Mouse (Mus musculus) pancreas, adult 10 weeks (tissue): Measurements from ENCODE around the gene Npb. TPM values are rescaled to one million over a fixed set of nuclear protein-coding genes. Genes with fewer than 3 reads are reported as not detected.

ENCODE experiments used
- polyA plus RNA-seq: library from polyadenylated mRNA; stranded (reverse); fragments of 350-450 nt; fragmentation: Illumina TruSeq; extraction: RNeasy Lipid Tissue Mini Kit (QIAGEN cat#74804); gene quantifications from one replicate; pipeline ENCODE4 v1.2.3, GENCODE M21; 2015; ENCODE audit warnings: low read depth, low replicate concordance; ENCODE audit not compliant: insufficient read depth

Npb gene
- polyA plus RNA-seq, result not detected

DNA sequence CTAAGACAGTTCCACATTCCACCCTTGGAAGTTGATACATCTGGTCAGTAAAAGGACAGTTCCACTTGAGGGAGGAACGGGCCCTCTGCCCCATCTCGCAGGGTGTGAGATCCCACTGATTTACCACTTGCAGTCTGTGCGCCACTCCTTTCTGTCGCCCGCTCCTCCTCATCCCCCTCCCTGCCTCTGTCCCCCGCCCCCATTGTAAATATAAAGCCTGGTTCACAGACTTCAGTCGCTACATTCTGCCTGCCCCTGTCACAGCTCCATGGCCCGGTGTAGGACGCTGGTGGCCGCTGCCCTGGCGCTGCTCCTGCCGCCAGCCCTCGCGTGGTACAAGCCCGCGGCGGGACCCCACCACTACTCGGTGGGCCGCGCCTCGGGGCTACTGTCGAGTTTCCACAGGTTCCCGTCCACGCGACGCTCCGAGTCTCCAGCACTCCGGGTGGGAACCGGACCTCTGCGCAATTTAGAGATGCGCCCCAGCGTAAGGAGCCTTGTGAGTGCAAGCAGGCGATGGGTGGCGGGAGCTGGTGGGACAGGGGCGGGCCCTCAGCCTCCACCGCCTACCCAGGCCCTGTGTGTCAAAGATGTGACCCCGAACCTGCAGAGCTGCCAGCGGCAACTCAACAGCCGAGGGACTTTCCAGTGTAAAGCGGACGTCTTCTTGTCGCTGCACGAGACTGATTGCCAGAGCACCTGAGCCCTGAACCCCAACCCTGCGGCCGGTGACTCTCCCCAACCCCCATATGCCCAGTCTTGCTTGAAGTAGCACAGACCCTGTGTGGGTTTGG is at the start of gene Npb:
TSS of gene Npb (plus strand) at position 237 of the 794 bp plus-strand sequence.

DNA sequence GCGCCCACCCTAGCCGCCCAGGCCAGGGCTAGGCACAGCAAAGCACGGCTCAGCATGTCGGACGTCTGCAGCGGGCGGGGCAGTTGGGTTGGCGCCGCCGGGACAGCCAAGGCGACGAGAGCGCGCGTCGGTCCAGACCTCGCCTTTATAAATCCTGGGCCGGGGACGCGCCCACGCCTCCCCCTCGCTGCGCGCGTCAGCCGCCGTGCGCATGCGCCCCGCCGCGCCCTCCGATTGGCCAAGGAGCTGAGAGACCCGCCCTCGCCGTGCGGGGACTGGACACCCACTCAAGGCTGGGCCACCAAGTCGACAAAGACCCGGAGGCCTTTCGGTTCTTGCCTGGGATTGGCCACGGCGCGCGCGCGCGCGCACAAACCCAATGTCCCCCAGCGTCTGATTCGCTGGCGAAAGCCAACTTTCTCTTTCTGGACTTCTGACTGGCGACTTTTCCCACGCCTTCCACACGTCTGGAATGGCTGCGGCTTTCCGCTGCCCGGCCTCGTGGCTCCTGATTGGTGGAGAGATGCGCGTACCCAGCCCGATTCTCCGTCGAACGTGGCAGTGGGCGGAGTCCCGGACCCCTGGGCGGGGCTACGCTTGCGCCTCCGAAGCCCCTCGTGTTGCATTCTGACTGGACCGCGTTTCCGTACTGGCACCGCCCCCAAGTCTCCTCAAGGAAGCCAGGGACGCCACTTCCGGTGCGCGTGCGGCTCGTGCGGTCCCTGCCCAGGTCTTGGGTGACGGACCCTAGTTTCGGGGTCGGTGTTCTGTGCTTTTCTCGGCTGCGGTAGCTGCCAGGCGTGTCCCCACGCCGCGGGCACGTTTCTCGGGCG is 35.3 kb upstream of the Npb start, which contains the start of gene P4hb:
TSS of gene P4hb (minus strand) at position 502 of the 833 bp plus-strand sequence.

DNA sequence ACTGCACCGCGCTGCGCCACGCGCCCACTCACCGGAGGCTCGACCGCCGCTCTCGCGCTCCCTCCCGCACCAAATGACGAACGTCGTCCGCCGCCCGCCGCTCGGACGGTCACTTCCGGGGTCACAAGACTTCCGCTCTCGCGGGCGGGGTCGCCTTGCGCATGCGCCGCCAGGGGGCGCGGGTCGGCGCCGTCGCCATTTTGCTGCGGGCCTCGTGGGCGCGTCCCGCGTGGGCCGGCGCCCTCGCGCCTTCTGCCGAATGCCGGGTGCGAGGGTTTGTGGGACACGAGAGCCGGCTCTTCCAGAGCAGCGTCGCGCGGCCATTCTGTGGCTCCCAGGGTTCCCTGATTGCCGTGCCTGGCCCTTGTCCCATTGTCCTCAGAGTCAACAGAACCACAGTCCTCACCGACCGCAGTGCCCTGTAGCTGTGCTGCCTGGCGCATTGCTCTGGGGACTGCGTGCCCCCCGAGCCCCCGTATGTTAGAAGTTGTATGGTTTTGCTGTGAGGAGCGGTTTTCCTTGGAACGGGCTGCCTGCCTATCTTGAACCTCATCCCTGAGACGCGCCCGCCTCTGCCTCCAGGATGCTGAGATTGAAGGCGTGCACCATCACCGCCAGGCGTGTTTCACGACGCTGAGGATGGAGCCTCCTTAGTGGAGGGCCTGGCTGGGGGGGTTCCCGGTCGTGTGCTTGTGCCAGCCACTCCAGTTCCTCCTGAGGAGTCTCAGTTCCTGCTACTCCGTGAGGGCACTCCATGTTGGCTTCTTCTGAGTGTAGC is 26.6 kb upstream of the Npb start, which contains the start of gene Arhgdia:
TSS of gene Arhgdia (minus strand) at position 135 of the 778 bp plus-strand sequence.

DNA sequence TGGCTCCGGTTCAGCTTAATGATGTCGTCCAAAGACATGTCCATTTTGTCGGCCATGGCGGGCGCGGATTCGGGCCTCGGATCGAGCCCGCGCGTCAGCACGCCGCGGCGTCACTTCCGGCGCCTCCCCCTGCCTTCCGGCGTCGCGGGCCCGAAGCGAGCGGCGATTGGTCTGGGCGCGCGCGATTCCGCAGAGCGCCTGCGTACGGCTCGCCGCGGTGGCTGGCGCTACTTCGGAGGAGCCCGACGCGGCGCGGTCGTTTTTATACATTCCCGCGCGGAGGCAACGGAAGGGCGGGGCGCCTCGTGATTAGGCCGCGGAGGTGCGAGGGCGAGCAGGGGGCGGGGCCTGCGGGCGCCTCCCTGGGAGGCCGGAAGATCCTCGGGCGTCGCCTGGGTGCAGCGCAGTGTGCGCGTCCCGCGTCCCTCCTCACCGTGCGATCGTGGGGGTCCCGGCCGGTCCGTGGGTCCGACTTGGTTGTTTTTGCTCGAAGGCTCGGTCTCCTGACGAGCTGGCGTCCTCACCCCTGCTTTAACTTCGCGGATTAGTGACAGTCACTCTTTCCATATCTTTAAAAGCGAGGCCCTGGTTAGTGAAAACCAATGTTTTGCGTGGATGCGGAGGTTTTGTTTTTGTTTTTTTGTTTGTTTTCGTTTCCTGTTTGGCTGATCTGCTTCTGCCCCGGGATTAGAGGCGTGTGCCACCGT is 9.8 kb upstream of the Npb start, which contains the start of the genes Alyref and Anapc11:
TSS of gene Alyref (minus strand) at position 83 of the 707 bp plus-strand sequence.
TSS of gene Anapc11 (plus strand) at position 139 of the 707 bp plus-strand sequence.

DNA sequence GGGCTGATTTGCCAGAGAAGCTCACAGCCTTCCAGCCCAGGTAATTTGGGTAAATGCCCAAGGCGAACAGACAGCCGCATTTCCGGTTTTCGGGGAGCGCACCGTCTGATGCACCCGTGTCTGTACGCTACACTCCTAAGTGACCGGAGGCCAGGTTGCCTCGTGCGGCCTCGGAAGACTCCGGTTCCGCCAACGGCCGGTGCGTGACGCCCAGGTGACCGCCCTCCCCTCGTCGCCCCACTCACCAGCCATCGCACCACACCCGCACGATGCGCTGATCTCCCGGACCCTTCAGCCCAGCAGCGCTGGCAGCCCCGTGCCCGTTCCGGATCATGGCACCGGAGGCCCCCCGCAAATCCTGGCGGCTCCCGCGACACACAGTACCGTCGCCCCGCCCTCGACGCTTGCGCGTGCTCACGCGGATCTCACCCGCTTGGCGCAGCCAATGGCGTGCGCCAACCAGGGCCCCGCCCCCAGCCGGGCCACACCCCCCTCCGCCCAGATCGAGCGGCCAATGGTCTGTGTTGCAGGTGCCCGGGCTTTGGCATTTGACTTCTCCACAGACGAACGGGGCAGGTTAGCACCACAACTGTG is 9.3 kb downstream of the Npb start, which contains the start of gene Pcyt2:
TSS of gene Pcyt2 (minus strand) at position 418 of the 594 bp plus-strand sequence.

DNA sequence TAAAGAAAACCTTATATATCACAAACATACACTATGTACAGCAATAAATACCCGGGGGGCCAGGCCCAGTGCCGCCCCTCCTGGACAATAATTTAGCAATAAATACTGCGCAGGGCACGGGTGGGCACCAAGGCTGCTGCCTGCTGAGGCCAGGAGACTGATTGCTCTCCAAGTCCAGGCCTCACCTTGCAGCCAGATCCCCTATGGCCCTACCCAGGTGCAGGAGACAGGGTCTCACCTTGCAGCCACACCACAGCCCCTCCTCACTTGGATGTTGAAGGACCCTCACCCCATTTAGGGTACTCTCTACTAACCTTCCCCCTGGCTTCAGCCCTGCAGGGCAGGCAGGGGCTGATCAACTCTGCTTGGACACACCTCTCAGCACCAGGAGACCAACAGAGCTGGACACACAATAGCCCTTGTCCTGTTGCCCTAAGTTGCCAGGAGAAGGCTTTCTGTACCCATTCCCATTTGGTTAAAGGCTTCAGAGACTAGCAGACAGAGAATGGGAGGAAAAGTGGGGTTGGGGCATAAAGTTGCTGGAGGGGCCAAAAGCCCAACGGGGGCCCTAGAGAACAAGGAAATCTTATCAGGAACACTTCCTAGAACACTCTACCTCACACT is 17.0 kb downstream of the Npb start, which contains the start of gene Sirt7:
TSS of gene Sirt7 (minus strand) at position 89 of the 624 bp plus-strand sequence.

DNA sequence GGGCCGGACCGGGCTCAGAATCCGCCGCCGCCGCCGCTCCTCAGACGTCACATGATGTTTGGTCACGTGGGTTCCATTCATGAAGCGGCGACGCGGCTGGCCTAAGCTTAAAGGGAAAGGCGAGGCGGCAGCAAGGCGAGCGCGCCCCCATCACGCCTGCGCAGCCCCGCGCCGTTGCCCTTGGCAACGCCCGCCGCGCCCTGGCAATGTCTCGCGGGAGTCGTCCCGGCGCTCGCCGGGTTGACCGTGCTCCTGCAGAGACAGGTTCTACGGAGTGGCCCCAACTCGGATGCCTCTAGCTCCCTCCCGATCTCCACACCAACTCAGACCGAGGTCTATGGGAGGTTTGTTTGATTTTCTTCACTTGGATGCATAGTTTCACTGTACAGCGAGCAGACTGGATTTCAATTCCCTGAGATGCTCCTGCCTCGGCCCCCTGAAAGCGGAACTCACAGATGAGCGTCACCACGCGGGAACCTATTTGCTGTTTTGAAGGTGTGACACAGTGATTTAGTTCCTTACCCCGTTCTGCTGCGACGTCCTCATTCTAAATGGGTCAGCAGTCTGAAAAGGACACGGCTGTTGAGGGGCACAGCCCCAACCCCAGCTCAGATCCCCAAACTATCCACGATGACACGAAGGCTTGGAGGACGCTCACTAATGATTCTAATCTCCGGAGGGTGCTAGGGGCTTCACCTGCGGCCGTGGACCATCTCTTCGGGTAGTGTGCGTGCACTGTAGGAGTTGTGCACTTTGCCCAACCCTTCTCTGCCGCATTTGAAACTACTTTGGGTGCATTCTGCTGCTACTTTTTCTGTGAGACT is 25.5 kb downstream of the Npb start, which contains the start of gene Mafg:
TSS of gene Mafg (minus strand) at position 81 of the 824 bp plus-strand sequence.

DNA sequence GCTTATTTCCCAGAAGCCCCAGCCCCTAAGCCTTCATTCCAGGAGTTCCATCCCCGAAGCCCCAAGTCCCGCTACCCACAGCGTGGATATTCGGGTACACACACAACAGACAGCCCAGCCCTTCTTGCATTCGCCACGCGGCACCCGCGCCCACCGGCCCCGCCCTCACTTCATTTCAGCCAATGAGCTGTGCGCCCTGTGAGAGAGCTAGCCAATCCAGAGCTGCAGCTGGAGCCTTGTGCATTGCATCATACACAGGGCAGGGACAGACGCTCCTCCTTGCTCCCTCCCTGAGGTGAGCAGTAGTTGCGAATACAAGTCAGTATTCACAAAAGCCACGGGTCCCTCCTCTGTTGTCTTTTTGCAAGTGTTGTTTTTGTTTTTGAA is 35.3 kb downstream of the Npb start, which contains the start of gene Pycr1:
TSS of gene Pycr1 (minus strand) at position 169 of the 387 bp plus-strand sequence.

DNA sequence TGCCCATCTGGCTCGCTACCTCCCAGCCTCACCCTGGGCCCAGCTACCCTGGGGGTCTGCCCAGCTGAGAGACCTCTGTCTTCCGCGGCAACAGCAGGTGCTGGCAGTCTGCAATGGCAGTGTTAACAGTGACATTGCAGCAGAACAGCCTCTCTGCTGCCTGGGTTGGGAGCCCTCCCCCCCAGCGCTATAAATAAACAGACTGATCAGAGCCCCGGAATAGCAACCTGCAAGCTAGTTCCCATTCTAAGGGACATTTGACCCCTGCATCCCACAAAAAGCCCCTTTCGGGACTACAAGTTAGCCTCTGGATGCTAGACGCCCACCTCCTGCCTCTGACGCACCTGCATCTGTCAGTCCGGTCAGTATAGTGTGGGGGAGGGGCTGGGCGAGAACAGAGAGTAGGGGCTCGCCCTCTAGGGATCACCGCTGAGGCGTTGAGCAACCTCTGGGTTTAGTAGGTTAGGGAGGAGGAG is 39.8 kb downstream of the Npb start, which contains the start of gene Myadml2:
TSS of gene Myadml2 (minus strand) at position 158 of the 476 bp plus-strand sequence.

Other genes starting within 250 kb of the Npb start
- gene Fscn2, start 246.9 kb upstream of the Npb start, polyA plus RNA-seq, result not detected
- 5.7 TPM for gene Faap100, start 229.7 kb upstream of the Npb start, polyA plus RNA-seq
- 10.3 TPM for gene Nploc4, start 170.8 kb upstream of the Npb start, polyA plus RNA-seq
- not detected for gene Tspan10, start 165.8 kb upstream of the Npb start, polyA plus RNA-seq
- gene Pde6g, start 155.0 kb upstream of the Npb start, polyA plus RNA-seq, result 1.3 TPM
- 2.7 TPM for gene Oxld1, start 150.4 kb upstream of the Npb start, polyA plus RNA-seq
- gene Ccdc137, start 150.4 kb upstream of the Npb start, polyA plus RNA-seq, result 10.5 TPM
- gene Arl16, start 140.9 kb upstream of the Npb start, polyA plus RNA-seq, result 5.2 TPM
- gene Mrpl12, start 123.9 kb upstream of the Npb start, polyA plus RNA-seq, result 19.4 TPM
- gene Slc25a10, start 116.6 kb upstream of the Npb start, polyA plus RNA-seq, result 11.5 TPM
- 2.1 TPM for gene Gcgr, start 77.8 kb upstream of the Npb start, polyA plus RNA-seq
- gene Mcrip1, start 58.8 kb upstream of the Npb start, polyA plus RNA-seq, result 27.1 TPM
- gene Ppp1r27, start 57.3 kb upstream of the Npb start, polyA plus RNA-seq, result not detected
- gene P4hb, start 35.2 kb upstream of the Npb start, polyA plus RNA-seq, result 636 TPM
- 79.0 TPM for gene Arhgdia, start 26.9 kb upstream of the Npb start, polyA plus RNA-seq
- 13.4 TPM for gene Alyref, start 10.1 kb upstream of the Npb start, polyA plus RNA-seq
- gene Anapc11, start 10.1 kb upstream of the Npb start, polyA plus RNA-seq, result 11.9 TPM
- gene Pcyt2, start 9.5 kb downstream of the Npb start, polyA plus RNA-seq, result 38.6 TPM
- gene Sirt7, start 16.8 kb downstream of the Npb start, polyA plus RNA-seq, result 19.3 TPM
- gene Mafg, start 25.1 kb downstream of the Npb start, polyA plus RNA-seq, result 11.0 TPM
- gene Pycr1, start 35.3 kb downstream of the Npb start, polyA plus RNA-seq, result 24.5 TPM
- gene Myadml2, start 39.7 kb downstream of the Npb start, polyA plus RNA-seq, result 1.4 TPM
- gene Notum, start 52.7 kb downstream of the Npb start, polyA plus RNA-seq, result 0.81 TPM
- gene Aspscr1, start 64.5 kb downstream of the Npb start, polyA plus RNA-seq, result 29.7 TPM
- gene Cenpx, start 105.3 kb downstream of the Npb start, polyA plus RNA-seq, result 30.4 TPM
- gene Lrrc45, start 105.4 kb downstream of the Npb start, polyA plus RNA-seq, result 37.8 TPM
- gene Rac3, start 113.0 kb downstream of the Npb start, polyA plus RNA-seq, result 6.0 TPM
- 12.0 TPM for gene Dcxr, start 118.8 kb downstream of the Npb start, polyA plus RNA-seq
- gene Cbr2, start 123.6 kb downstream of the Npb start, polyA plus RNA-seq, result 26.0 TPM
- not detected for gene Hmga1b, start 154.3 kb downstream of the Npb start, polyA plus RNA-seq
- gene Rfng, start 175.7 kb downstream of the Npb start, polyA plus RNA-seq, result 22.7 TPM
- 35.2 TPM for gene Gps1, start 175.8 kb downstream of the Npb start, polyA plus RNA-seq
- 25.3 TPM for gene Dus1l, start 187.9 kb downstream of the Npb start, polyA plus RNA-seq
- gene Fasn, start 216.1 kb downstream of the Npb start, polyA plus RNA-seq, result 22.9 TPM